In the genomic region with DNA sequence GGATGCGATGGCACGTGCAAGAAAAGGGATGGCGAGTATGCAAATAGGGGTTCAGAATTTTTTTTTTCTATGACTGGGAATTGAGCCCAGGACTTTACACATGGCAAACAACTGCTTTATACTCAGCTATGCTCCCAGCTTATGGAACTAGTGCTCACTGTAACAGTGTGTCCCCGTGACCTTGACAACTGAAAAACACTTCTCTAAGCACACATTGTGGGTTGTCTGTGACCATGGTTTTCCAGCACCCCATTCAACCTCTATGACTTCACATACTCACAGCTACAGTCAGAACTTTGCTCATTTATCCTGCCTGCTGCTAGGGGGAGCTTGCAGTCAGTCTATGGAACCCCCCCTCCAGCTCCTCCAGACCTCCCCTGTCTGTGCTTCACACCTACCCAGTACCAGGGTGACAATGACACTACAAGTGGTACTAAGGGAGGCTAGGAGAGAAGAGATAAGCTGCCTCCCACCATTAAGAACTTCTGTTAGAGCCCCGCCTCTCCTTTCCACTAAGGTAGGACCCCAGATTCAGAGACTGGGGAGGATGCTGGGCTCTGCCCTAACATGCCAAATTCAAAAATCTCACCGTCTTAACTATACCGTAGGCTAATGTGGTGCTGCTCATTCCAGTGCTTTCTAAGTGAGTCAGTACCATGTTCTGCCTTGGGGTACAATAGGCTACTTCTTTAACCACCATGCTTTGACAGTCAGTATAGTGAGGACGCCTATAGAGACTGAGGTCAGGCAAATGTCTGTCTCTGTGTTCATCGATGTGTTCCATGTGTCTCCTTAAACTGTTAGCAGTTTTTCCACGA, we compare ENCODE assay signal across 16 mouse cellular contexts.
DNase-seq lines count a peak whose midpoint lies in the region; ATAC-seq and TF ChIP-seq lines count a peak whose summit lies in the region.
"Had no signal": no experiment of that assay in that cellular context is flagged by ENCODE, and none has a peak within 500 bp of the region (broad histone marks: within the 10 kb centered on the region; RNA-seq: fewer than 3 reads in every experiment).

No protein-coding gene starts in this region.

- 78% methylated on average over 10 of the region's 10 CpGs for WGBS in heart, embryonic 12.5 days
- 85% methylated on average over 10 of the region's 10 CpGs for WGBS in intestine, embryonic 16.5 days
- 86% methylated on average over 10 of the region's 10 CpGs for WGBS in intestine, postnatal 0 days

- H3K27me3 ChIP-seq in heart, embryonic 12.5 days (replicated peaks): no peaks in the 10 kb centered on the region
- no peaks in the 10 kb centered on the region for H3K27me3 ChIP-seq in intestine, embryonic 16.5 days (replicated peaks; ENCODE audit: control insufficient read depth, insufficient read depth, low read length)
- no peaks in the 10 kb centered on the region for H3K27me3 ChIP-seq in intestine, postnatal 0 days (replicated peaks; ENCODE audit: control insufficient read depth, insufficient read depth, low read length)
- H3K27me3 ChIP-seq: embryonic facial prominence, embryonic 15.5 days; forebrain, embryonic 12.5 days had no signal

- H3K9ac ChIP-seq in heart, embryonic 12.5 days: no peak overlapping the region
- H3K9ac ChIP-seq in intestine, embryonic 16.5 days (ENCODE audit: low read depth, low read length): no peak overlapping the region
- no peak overlapping the region for H3K9ac ChIP-seq in intestine, postnatal 0 days (ENCODE audit: low read depth, low read length)
- H3K9ac ChIP-seq: embryonic facial prominence, embryonic 15.5 days; forebrain, embryonic 12.5 days had no signal

- H3K36me3 ChIP-seq in heart, embryonic 12.5 days: peaks cover 47% of the 10 kb centered on the region
- peaks cover 8% of the 10 kb centered on the region; the same call in 1 of the 2 replicates for H3K36me3 ChIP-seq in intestine, embryonic 16.5 days (ENCODE audit: control insufficient read depth, insufficient read depth, low read length)
- peaks cover 77% of the 10 kb centered on the region for H3K36me3 ChIP-seq in intestine, postnatal 0 days (ENCODE audit: control insufficient read depth, insufficient read depth)
- H3K36me3 ChIP-seq: forebrain, embryonic 12.5 days had no signal

- H3K27ac ChIP-seq in heart, embryonic 12.5 days (ENCODE audit: poor library complexity, severe bottlenecking): no peak overlapping the region
- no peak overlapping the region for H3K27ac ChIP-seq in intestine, embryonic 16.5 days (ENCODE audit: low read length)
- no peak overlapping the region for H3K27ac ChIP-seq in intestine, postnatal 0 days (ENCODE audit: low read depth, low read length)
- H3K27ac ChIP-seq: embryonic facial prominence, embryonic 15.5 days; forebrain, embryonic 12.5 days had no signal

- H3K4me2 ChIP-seq in heart, embryonic 12.5 days: no peak overlapping the region
- H3K4me2 ChIP-seq in intestine, embryonic 16.5 days (ENCODE audit: low read depth, low read length): no peak overlapping the region
- no peak overlapping the region for H3K4me2 ChIP-seq in intestine, postnatal 0 days (replicated peaks; ENCODE audit: low read depth)
- H3K4me2 ChIP-seq: embryonic facial prominence, embryonic 15.5 days; forebrain, embryonic 12.5 days; heart, embryonic 11.5 days; midbrain, embryonic 11.5 days had no signal

- no peaks in the 10 kb centered on the region for H3K9me3 ChIP-seq in heart, embryonic 12.5 days (replicated peaks)
- no peaks in the 10 kb centered on the region for H3K9me3 ChIP-seq in intestine, embryonic 16.5 days (ENCODE audit: control insufficient read depth, low read length)
- no peaks in the 10 kb centered on the region for H3K9me3 ChIP-seq in intestine, postnatal 0 days (ENCODE audit: control insufficient read depth)
- H3K9me3 ChIP-seq: embryonic facial prominence, embryonic 15.5 days; forebrain, embryonic 12.5 days had no signal

- no peak for DNase-seq in heart, postnatal 14 days
- peak; percentile 39 for DNase-seq in 416B (ENCODE audit: low read depth)
- DNase-seq in adrenal gland, adult 18-20 months (ENCODE audit: low spot score in 2 of 2): no peak
- DNase-seq: cerebellum, adult 8-10 months; gastrocnemius, postnatal 10 days; kidney, adult 11 months; kidney, postnatal 10 days; retina, postnatal 1 day had no signal

- intact Hi-C loops in heart, postnatal 14 days (cut with DNase I): no loop called here

- H3K4me3 ChIP-seq in heart, embryonic 12.5 days: no peak overlapping the region
- H3K4me3 ChIP-seq in intestine, embryonic 16.5 days (ENCODE audit: low read length): no peak overlapping the region
- no peak overlapping the region for H3K4me3 ChIP-seq in intestine, postnatal 0 days (ENCODE audit: low read depth, low read length)
- H3K4me3 ChIP-seq: embryonic facial prominence, embryonic 15.5 days; forebrain, embryonic 12.5 days had no signal

- peaks cover 44% of the 10 kb centered on the region for H3K4me1 ChIP-seq in heart, embryonic 12.5 days (replicated peaks)
- no peaks in the 10 kb centered on the region for H3K4me1 ChIP-seq in intestine, embryonic 16.5 days (ENCODE audit: control insufficient read depth, insufficient read depth, low read length)
- H3K4me1 ChIP-seq in intestine, postnatal 0 days (replicated peaks; ENCODE audit: control insufficient read depth, insufficient read depth, low read length): no peaks in the 10 kb centered on the region
- H3K4me1 ChIP-seq: forebrain, embryonic 12.5 days had no signal

- 0 out of 2 replicates have a peak, but pooled peaks have one; percentile 27 for ATAC-seq in heart, embryonic 12.5 days (ENCODE audit: insufficient number of reproducible peaks, low FRiP score)
- peak; percentile 18; the same call in 1 of the 2 replicates for ATAC-seq in intestine, embryonic 16.5 days
- ATAC-seq in intestine, postnatal 0 days: no peak
- ATAC-seq in granulocyte monocyte progenitor cell, adult 5-6 weeks (replicated peaks; ENCODE audit: poor library complexity, severe bottlenecking): peak; percentile 26

- no peak for TF ChIP-seq CTCF in intestine, postnatal 0 days (IDR thresholded peaks at IDR 0.05; ENCODE audit: low read depth)
